Mouse (Mus musculus) hindbrain, embryonic 16.5 days (tissue): ENCODE data around the gene Mapkapk5. TPM values are rescaled to one million over a fixed set of nuclear protein-coding genes. Genes with fewer than 3 reads are reported as not detected.

Experiments
- ATAC-seq: fragments of 200-750 bp; cut with Nextera tagmentation; 2 replicates; pipeline ENCODE4 v1.8.0; 2017; ENCODE audit warnings: moderate TSS enrichment, moderate library complexity
- H3K27ac ChIP-seq: fragments of 300-500 bp; sonication (generic); 2 replicates; pipeline ENCODE4 v1.5.1; 2014; ENCODE audit warnings: low read depth, mild to moderate bottlenecking, control low read depth, low read length, moderate library complexity
- H3K27me3 ChIP-seq: fragments of 300-500 bp; sonication (generic); replicated peaks from 2 replicates; pipeline ENCODE4 v1.6.1; 2014; ENCODE audit warnings: low read length; ENCODE audit not compliant: control insufficient read depth, insufficient read depth
- H3K36me3 ChIP-seq: fragments of 300-500 bp; sonication (generic); 2 replicates; pipeline ENCODE4 v1.6.1; 2014; ENCODE audit warnings: mild to moderate bottlenecking, low read length, moderate library complexity, mixed read lengths; ENCODE audit not compliant: control insufficient read depth, insufficient read depth
- H3K4me1 ChIP-seq: fragments of 300-500 bp; sonication (generic); 2 replicates; pipeline ENCODE4 v1.6.1; 2014; ENCODE audit warnings: low read depth, low read length; ENCODE audit not compliant: control insufficient read depth, insufficient read depth
- H3K4me2 ChIP-seq: fragments of 300-500 bp; sonication (generic); 2 replicates; pipeline ENCODE4 v1.6.1; 2014; ENCODE audit warnings: mild to moderate bottlenecking, low read length, control low read depth, moderate library complexity
- H3K4me3 ChIP-seq: fragments of 300-500 bp; sonication (generic); 2 replicates; pipeline ENCODE4 v1.5.1; 2014; ENCODE audit warnings: mild to moderate bottlenecking, low read length, control low read depth, moderate library complexity
- H3K9ac ChIP-seq: fragments of 300-500 bp; sonication (generic); 2 replicates; pipeline ENCODE4 v1.6.1; 2014; ENCODE audit warnings: low read depth, mild to moderate bottlenecking, control low read depth, low read length, moderate library complexity
- H3K9me3 ChIP-seq: fragments of 300-500 bp; sonication (generic); 2 replicates; pipeline ENCODE4 v1.6.1; 2014; ENCODE audit warnings: mild to moderate bottlenecking, low read length, moderate library complexity; ENCODE audit not compliant: control insufficient read depth
- WGBS: fragments of 180-500 bp; shearing (Covaris S2); extraction: QIAGEN DNeasy Blood & Tissue Kit; methylation state at CpG from one replicate; pipeline ENCODE4 v1.1.7; 2014; 5-methylcytosine and 5-hydroxymethylcytosine counted together
- polyA plus RNA-seq: library from polyadenylated mRNA; unstranded; fragments of >200 nt; fragmentation: Nextera tagmentation; extraction: Ambion mirVana; gene quantifications from 2 replicates; pipeline ENCODE4 v1.2.1, GENCODE M21; 2015

Gene Mapkapk5
- polyA plus RNA-seq = 61.7 and 64.5 TPM in 2 replicates

- no peaks in the 10 kb centered on the region for H3K36me3 ChIP-seq
- H3K4me1 ChIP-seq = peaks cover 27% of the 10 kb centered on the region
- no peaks in the 10 kb centered on the region for H3K9me3 ChIP-seq
- peak; percentile 94 for ATAC-seq
- H3K4me2 ChIP-seq = peak within 1 kb of the TSS; percentile 96
- H3K27ac ChIP-seq = peak within 1 kb of the TSS; percentile 99
- peak within 1 kb of the TSS; percentile 86 for H3K9ac ChIP-seq
- H3K27me3 ChIP-seq = no peaks in the 10 kb centered on the region
- WGBS = 2% methylated on average over 45 of the region's 55 CpGs
- H3K4me3 ChIP-seq = peak within 1 kb of the TSS; percentile 74
Observed at GRCm38 (mm10) chr5:121545793-121546529, at the start of gene Mapkapk5. Mapkapk5 (minus strand) TSS chr5:121545905.

- Histone ChIP-seq H3K27me3 (no peaks in the 10 kb centered on the region), H3K9me3 (no peaks in the 10 kb centered on the region), H3K27ac (no peak overlapping the region), H3K4me3 (no peak overlapping the region), H3K9ac (no peak overlapping the region), H3K36me3 (no peaks in the 10 kb centered on the region), H3K4me1 (peaks cover 14% of the 10 kb centered on the region), H3K4me2 (no peak overlapping the region)
- ATAC-seq = no peak
- WGBS = 87% methylated on average over 6 of the region's 6 CpGs
Observed at GRCm38 (mm10) chr5:121594714-121595313, 49.1 kb upstream of the Mapkapk5 start.

GRCm38 (mm10) chr5:121593451-121594401, 48.0 kb upstream of the Mapkapk5 start, which contains the start of gene Aldh2:
Aldh2 (minus strand) TSS chr5:121593824.
- peak; percentile 91 for ATAC-seq
- WGBS = 1% methylated on average over 47 of the region's 47 CpGs
- no peaks in the 10 kb centered on the region for H3K27me3 ChIP-seq
- H3K27ac ChIP-seq = peak within 1 kb of the TSS; percentile 82
- peak within 1 kb of the TSS; percentile 78 for H3K9ac ChIP-seq
- peak within 1 kb of the TSS; percentile 65 for H3K4me3 ChIP-seq
- no peaks in the 10 kb centered on the region for H3K9me3 ChIP-seq
- no peaks in the 10 kb centered on the region for H3K36me3 ChIP-seq
- peak within 1 kb of the TSS; percentile 80 for H3K4me2 ChIP-seq
- peaks cover 14% of the 10 kb centered on the region for H3K4me1 ChIP-seq

- H3K4me2 ChIP-seq = peak overlapping the region; percentile 80
- no peaks in the 10 kb centered on the region for H3K9me3 ChIP-seq
- WGBS = 5% methylated on average over 33 of the region's 33 CpGs
- no peaks in the 10 kb centered on the region for H3K36me3 ChIP-seq
- peak overlapping the region; percentile 78 for H3K9ac ChIP-seq
- H3K27me3 ChIP-seq = no peaks in the 10 kb centered on the region
- peak overlapping the region; percentile 82 for H3K27ac ChIP-seq
- H3K4me1 ChIP-seq = peaks cover 14% of the 10 kb centered on the region
- peak; percentile 37; the same call in 1 of the 2 replicates for ATAC-seq
- H3K4me3 ChIP-seq = peak overlapping the region; percentile 65
Observed at GRCm38 (mm10) chr5:121592816-121593407, 47.2 kb upstream of the Mapkapk5 start.

- no peak for ATAC-seq
- Histone ChIP-seq H3K4me1 (peaks cover 14% of the 10 kb centered on the region), H3K27ac (no peak overlapping the region), H3K27me3 (no peaks in the 10 kb centered on the region), H3K36me3 (no peaks in the 10 kb centered on the region), H3K4me3 (peak overlapping the region; percentile 65), H3K9ac (no peak overlapping the region), H3K4me2 (peak overlapping the region; percentile 80), H3K9me3 (no peaks in the 10 kb centered on the region)
- WGBS = 66% methylated on average over 11 of the region's 11 CpGs
Observed at GRCm38 (mm10) chr5:121592064-121592815, 46.5 kb upstream of the Mapkapk5 start.

- H3K4me2 ChIP-seq = peak overlapping the region; percentile 8
- H3K27me3 ChIP-seq = no peaks in the 10 kb centered on the region
- no peak overlapping the region for H3K4me3 ChIP-seq
- peaks cover 14% of the 10 kb centered on the region for H3K4me1 ChIP-seq
- 77% methylated on average over 11 of the region's 11 CpGs for WGBS
- no peak overlapping the region for H3K27ac ChIP-seq
- no peaks in the 10 kb centered on the region for H3K9me3 ChIP-seq
- no peak for ATAC-seq
- no peaks in the 10 kb centered on the region for H3K36me3 ChIP-seq
- H3K9ac ChIP-seq = no peak overlapping the region
Observed at GRCm38 (mm10) chr5:121591417-121592063, 45.8 kb upstream of the Mapkapk5 start.

GRCm38 (mm10) chr5:121589928-121590327, 44.2 kb upstream of the Mapkapk5 start:
- Histone ChIP-seq H3K9me3 (no peaks in the 10 kb centered on the region), H3K4me3 (no peak overlapping the region), H3K4me1 (peaks cover 14% of the 10 kb centered on the region), H3K4me2 (no peak overlapping the region), H3K27me3 (no peaks in the 10 kb centered on the region), H3K36me3 (no peaks in the 10 kb centered on the region), H3K27ac (no peak overlapping the region), H3K9ac (no peak overlapping the region)
- no peak for ATAC-seq
- WGBS = 87% methylated on average over 6 of the region's 6 CpGs
